Mouse (Mus musculus) spleen, postnatal 14 days (tissue): ENCODE data around the gene Aldh4a1.

ENCODE experiments used
- DNase-seq, 2 experiments: peaks; one replicate each; pipeline ENCODE4 v3.0.0; 2021 to 2022; ENCODE audit warnings: low spot score in 2 of 2

Aldh4a1 gene

GRCm38 (mm10) chr4:139669847-139670246, 47.2 kb downstream of the Aldh4a1 start:
- peak in 1 of 2 experiments; percentile 40 for DNase-seq

GRCm38 (mm10) chr4:139675696-139676095, 53.0 kb downstream of the Aldh4a1 start:
- DNase-seq, result no peak

- DNase-seq, result peak; percentile 17 to 22
These were observed 61.3 kb downstream of the Aldh4a1 start for GRCm38 (mm10) chr4:139683728-139684638.

- DNase-seq, result peak in 1 of 2 experiments; percentile 31
These were observed 62.0 kb downstream of the Aldh4a1 start for GRCm38 (mm10) chr4:139684639-139685017.

- no peak for DNase-seq
These were observed 65.4 kb downstream of the Aldh4a1 start for GRCm38 (mm10) chr4:139688058-139688457.

- no peak for DNase-seq
These were observed 67.1 kb downstream of the Aldh4a1 start for GRCm38 (mm10) chr4:139689627-139690269.

- DNase-seq, result no peak
These were observed 70.6 kb downstream of the Aldh4a1 start for GRCm38 (mm10) chr4:139693315-139693714.

GRCm38 (mm10) chr4:139697755-139698154, 75.1 kb downstream of the Aldh4a1 start:
- DNase-seq, result no peak

GRCm38 (mm10) chr4:139698602-139699001, 75.9 kb downstream of the Aldh4a1 start:
- DNase-seq, result no peak
